Mouse (Mus musculus): ENCODE results near the gene Ilkap. TPM values are rescaled to one million over a fixed set of nuclear protein-coding genes. Genes with fewer than 3 reads are reported as not detected.

The Ilkap gene
- polyA plus RNA-seq (2014; fragmentation: Nextera tagmentation; extraction: Ambion mirVana): 172 TPM in 2 replicates

- under 1% methylated on average over 82 of the region's 91 CpGs for WGBS
These were observed at the start of gene Ilkap for GRCm38 (mm10) chr1:91398260-91399062. Gene Ilkap (minus strand): TSS chr1:91398815.

GRCm38 (mm10) chr1:91446511-91446910 is 47.9 kb upstream of the Ilkap start:
- no peaks in the 10 kb centered on the region for H3K4me1 ChIP-seq (replicated peaks; ENCODE audit: control insufficient read depth, insufficient read depth, low read length)
- H3K9me3 ChIP-seq (ENCODE audit: control insufficient read depth, low read length): no peaks in the 10 kb centered on the region
- 88% methylated on average over 4 of the region's 4 CpGs for WGBS
- H3K4me2 ChIP-seq (replicated peaks; ENCODE audit: low read depth, low read length): no peak overlapping the region
- no peaks in the 10 kb centered on the region for H3K27me3 ChIP-seq (ENCODE audit: control insufficient read depth, insufficient read depth, low read length)
- H3K27ac ChIP-seq (ENCODE audit: low read depth, low read length): no peak overlapping the region
- 0 out of 2 replicates have a peak, but pooled peaks cover 2% of the 10 kb centered on the region for H3K36me3 ChIP-seq (ENCODE audit: control insufficient read depth, insufficient read depth, low read length)
- no peak overlapping the region for H3K9ac ChIP-seq (ENCODE audit: low read depth, low read length)
- ATAC-seq (ENCODE audit: low FRiP score): no peak
- H3K4me3 ChIP-seq (ENCODE audit: low read depth, low read length): no peak overlapping the region
- no peak for DNase-seq (ENCODE audit: low spot score)

More at GRCm38 (mm10) chr1:91398260-91399062, at the start of gene Ilkap:
- H3K27ac ChIP-seq (ENCODE audit: low read depth, low read length): peak within 1 kb of the TSS; percentile 83
- H3K9ac ChIP-seq (ENCODE audit: low read depth, low read length): peak within 1 kb of the TSS; percentile 93
- H3K4me2 ChIP-seq (replicated peaks; ENCODE audit: low read depth, low read length): peak within 1 kb of the TSS; percentile 87
- H3K27me3 ChIP-seq (ENCODE audit: control insufficient read depth, insufficient read depth, low read length): no peaks in the 10 kb centered on the region
- peak within 1 kb of the TSS; percentile 89 for H3K4me3 ChIP-seq (ENCODE audit: low read depth, low read length)
- no peaks in the 10 kb centered on the region for H3K36me3 ChIP-seq (ENCODE audit: control insufficient read depth, insufficient read depth, low read length)
- no peaks in the 10 kb centered on the region for H3K9me3 ChIP-seq (ENCODE audit: control insufficient read depth, low read length)
- DNase-seq (ENCODE audit: low spot score) (peak; percentile 93), ATAC-seq (ENCODE audit: low FRiP score) (peak; percentile 96)
- peaks cover 9% of the 10 kb centered on the region; the same call in 1 of the 2 replicates for H3K4me1 ChIP-seq (replicated peaks; ENCODE audit: control insufficient read depth, insufficient read depth, low read length)

GRCm38 (mm10) chr1:91446060-91446459 is 47.4 kb upstream of the Ilkap start:
- DNase-seq (ENCODE audit: low spot score): no peak
- no peak overlapping the region for H3K4me2 ChIP-seq (replicated peaks; ENCODE audit: low read depth, low read length)
- no peaks in the 10 kb centered on the region for H3K4me1 ChIP-seq (replicated peaks; ENCODE audit: control insufficient read depth, insufficient read depth, low read length)
- ATAC-seq (ENCODE audit: low FRiP score): no peak
- H3K4me3 ChIP-seq (ENCODE audit: low read depth, low read length): no peak overlapping the region
- H3K36me3 ChIP-seq (ENCODE audit: control insufficient read depth, insufficient read depth, low read length): 0 out of 2 replicates have a peak, but pooled peaks cover 2% of the 10 kb centered on the region
- no peaks in the 10 kb centered on the region for H3K27me3 ChIP-seq (ENCODE audit: control insufficient read depth, insufficient read depth, low read length)
- WGBS: 89% methylated on average over 8 of the region's 8 CpGs
- H3K9me3 ChIP-seq (ENCODE audit: control insufficient read depth, low read length): no peaks in the 10 kb centered on the region
- no peak overlapping the region for H3K9ac ChIP-seq (ENCODE audit: low read depth, low read length)
- no peak overlapping the region for H3K27ac ChIP-seq (ENCODE audit: low read depth, low read length)

GRCm38 (mm10) chr1:91444841-91445830 is 46.5 kb upstream of the Ilkap start:
- no peak overlapping the region for H3K4me2 ChIP-seq (replicated peaks; ENCODE audit: low read depth, low read length)
- DNase-seq (ENCODE audit: low spot score): no peak
- H3K36me3 ChIP-seq (ENCODE audit: control insufficient read depth, insufficient read depth, low read length): 0 out of 2 replicates have a peak, but pooled peaks cover 2% of the 10 kb centered on the region
- no peaks in the 10 kb centered on the region for H3K9me3 ChIP-seq (ENCODE audit: control insufficient read depth, low read length)
- no peak overlapping the region for H3K4me3 ChIP-seq (ENCODE audit: low read depth, low read length)
- 91% methylated on average over 17 of the region's 17 CpGs for WGBS
- H3K4me1 ChIP-seq (replicated peaks; ENCODE audit: control insufficient read depth, insufficient read depth, low read length): no peaks in the 10 kb centered on the region
- no peak overlapping the region for H3K27ac ChIP-seq (ENCODE audit: low read depth, low read length)
- H3K9ac ChIP-seq (ENCODE audit: low read depth, low read length): no peak overlapping the region
- H3K27me3 ChIP-seq (ENCODE audit: control insufficient read depth, insufficient read depth, low read length): no peaks in the 10 kb centered on the region
- ATAC-seq (ENCODE audit: low FRiP score): no peak

- Histone ChIP-seq H3K9ac (ENCODE audit: low read depth, low read length) (no peak overlapping the region), H3K27me3 (ENCODE audit: control insufficient read depth, insufficient read depth, low read length) (no peaks in the 10 kb centered on the region), H3K27ac (ENCODE audit: low read depth, low read length) (no peak overlapping the region), H3K4me2 (replicated peaks; ENCODE audit: low read depth, low read length) (no peak overlapping the region), H3K9me3 (ENCODE audit: control insufficient read depth, low read length) (no peaks in the 10 kb centered on the region), H3K4me3 (ENCODE audit: low read depth, low read length) (no peak overlapping the region), H3K36me3 (ENCODE audit: control insufficient read depth, insufficient read depth, low read length) (no peaks in the 10 kb centered on the region), H3K4me1 (replicated peaks; ENCODE audit: control insufficient read depth, insufficient read depth, low read length) (no peaks in the 10 kb centered on the region)
- WGBS: 76% methylated on average over 6 of the region's 7 CpGs
- ATAC-seq (ENCODE audit: low FRiP score) (no peak), DNase-seq (ENCODE audit: low spot score) (no peak)
These were observed 43.9 kb upstream of the Ilkap start for GRCm38 (mm10) chr1:91442350-91442990.

- Histone ChIP-seq H3K27me3 (ENCODE audit: control insufficient read depth, insufficient read depth, low read length) (no peaks in the 10 kb centered on the region), H3K36me3 (ENCODE audit: control insufficient read depth, insufficient read depth, low read length) (no peaks in the 10 kb centered on the region), H3K9me3 (ENCODE audit: control insufficient read depth, low read length) (no peaks in the 10 kb centered on the region), H3K4me1 (replicated peaks; ENCODE audit: control insufficient read depth, insufficient read depth, low read length) (no peaks in the 10 kb centered on the region), H3K4me2 (replicated peaks; ENCODE audit: low read depth, low read length) (no peak overlapping the region), H3K4me3 (ENCODE audit: low read depth, low read length) (no peak overlapping the region), H3K27ac (ENCODE audit: low read depth, low read length) (no peak overlapping the region), H3K9ac (ENCODE audit: low read depth, low read length) (no peak overlapping the region)
- 94% methylated on average over 3 of the region's 3 CpGs for WGBS
- DNase-seq (ENCODE audit: low spot score) (no peak), ATAC-seq (ENCODE audit: low FRiP score) (no peak)
These were observed 43.2 kb upstream of the Ilkap start for GRCm38 (mm10) chr1:91441855-91442254.

GRCm38 (mm10) chr1:91439776-91440175 is 41.2 kb upstream of the Ilkap start:
- no peak overlapping the region for H3K27ac ChIP-seq (ENCODE audit: low read depth, low read length)
- H3K4me3 ChIP-seq (ENCODE audit: low read depth, low read length): no peak overlapping the region
- H3K27me3 ChIP-seq (ENCODE audit: control insufficient read depth, insufficient read depth, low read length): no peaks in the 10 kb centered on the region
- no peaks in the 10 kb centered on the region for H3K4me1 ChIP-seq (replicated peaks; ENCODE audit: control insufficient read depth, insufficient read depth, low read length)
- WGBS: 93% methylated on average over 8 of the region's 8 CpGs
- no peak overlapping the region for H3K9ac ChIP-seq (ENCODE audit: low read depth, low read length)
- DNase-seq (ENCODE audit: low spot score) (no peak), ATAC-seq (ENCODE audit: low FRiP score) (no peak)
- no peaks in the 10 kb centered on the region for H3K36me3 ChIP-seq (ENCODE audit: control insufficient read depth, insufficient read depth, low read length)
- no peaks in the 10 kb centered on the region for H3K9me3 ChIP-seq (ENCODE audit: control insufficient read depth, low read length)
- H3K4me2 ChIP-seq (replicated peaks; ENCODE audit: low read depth, low read length): no peak overlapping the region

GRCm38 (mm10) chr1:91437573-91437972 is 39.0 kb upstream of the Ilkap start:
- 91% methylated on average over 7 of the region's 7 CpGs for WGBS

More at GRCm38 (mm10) chr1:91437573-91437972, 39.0 kb upstream of the Ilkap start:
- H3K27me3 ChIP-seq (ENCODE audit: control insufficient read depth, insufficient read depth, low read length): no peaks in the 10 kb centered on the region
- no peaks in the 10 kb centered on the region for H3K4me1 ChIP-seq (replicated peaks; ENCODE audit: control insufficient read depth, insufficient read depth, low read length)
- H3K4me3 ChIP-seq (ENCODE audit: low read depth, low read length): no peak overlapping the region
- no peak overlapping the region for H3K9ac ChIP-seq (ENCODE audit: low read depth, low read length)
- no peak overlapping the region for H3K4me2 ChIP-seq (replicated peaks; ENCODE audit: low read depth, low read length)
- DNase-seq (ENCODE audit: low spot score): no peak
- no peaks in the 10 kb centered on the region for H3K36me3 ChIP-seq (ENCODE audit: control insufficient read depth, insufficient read depth, low read length)
- ATAC-seq (ENCODE audit: low FRiP score): no peak
- H3K9me3 ChIP-seq (ENCODE audit: control insufficient read depth, low read length): no peaks in the 10 kb centered on the region
- H3K27ac ChIP-seq (ENCODE audit: low read depth, low read length): no peak overlapping the region

Measured in hindbrain, embryonic 11.5 days (tissue).